Mouse (Mus musculus): ENCODE data around the gene Olfr1178. TPM values are rescaled to one million over a fixed set of nuclear protein-coding genes. Genes with fewer than 3 reads are reported as not detected.
A peak's percentile ranks its signal among the peaks of the same experiment; 100 is the strongest.

The Olfr1178 gene
- polyA plus RNA-seq (2012; rRNA removed) = 0.08 TPM in 1 of 2 replicates, not detected in the other
- polyA plus RNA-seq (2014; fragmentation: Nextera tagmentation; extraction: Ambion mirVana) = not detected in 2 replicates

GRCm38 (mm10) chr2:88386762-88387161, at the start of gene Olfr1178:
Olfr1178 (plus strand) TSS chr2:88387062.
- no peak within 1 kb of the TSS for H3K4me2 ChIP-seq (replicated peaks; ENCODE audit: low read depth, low read length, severe bottlenecking)
- H3K4me1 ChIP-seq (ENCODE audit: control insufficient read depth, insufficient read depth, low read length) = no peaks in the 10 kb centered on the region
- no peak within 1 kb of the TSS for H3K9ac ChIP-seq (ENCODE audit: low read depth, low read length, severe bottlenecking)
- H3K9me3 ChIP-seq (ENCODE audit: control insufficient read depth, low read length) = no peaks in the 10 kb centered on the region
- no peaks in the 10 kb centered on the region for H3K27me3 ChIP-seq (ENCODE audit: control insufficient read depth, insufficient read depth, low read length)
- DNase-seq (ENCODE audit: low spot score) (peak; percentile 51), ATAC-seq (ENCODE audit: low FRiP score, low read depth) (no peak)
- H3K27ac ChIP-seq (replicated peaks; ENCODE audit: low read depth, low read length) = no peak within 1 kb of the TSS
- no peak within 1 kb of the TSS for H3K4me3 ChIP-seq (replicated peaks; ENCODE audit: low read length)
- no peaks in the 10 kb centered on the region for H3K36me3 ChIP-seq (ENCODE audit: control insufficient read depth, insufficient read depth, low read length)
- 60% methylated on average over 1 of the region's 1 CpGs for WGBS
- TF ChIP-seq POLR2A (IDR thresholded peaks at IDR 0.05; ENCODE audit: borderline replicate concordance, extremely low read depth, insufficient read depth, insufficient read length) = no peak

GRCm38 (mm10) chr2:88346392-88346791, 40.5 kb upstream of the Olfr1178 start, which contains the start of gene Olfr1177-ps:
Olfr1177-ps (minus strand) TSS chr2:88346492.
- no peaks in the 10 kb centered on the region for H3K36me3 ChIP-seq (ENCODE audit: control insufficient read depth, insufficient read depth, low read length)
- no peak within 1 kb of the TSS for H3K27ac ChIP-seq (replicated peaks; ENCODE audit: low read depth, low read length)
- ATAC-seq (ENCODE audit: low FRiP score, low read depth) = no peak
- no peak within 1 kb of the TSS for H3K9ac ChIP-seq (ENCODE audit: low read depth, low read length, severe bottlenecking)
- WGBS = 79% methylated on average over 1 of the region's 1 CpGs
- no peak within 1 kb of the TSS for H3K4me3 ChIP-seq (replicated peaks; ENCODE audit: low read length)
- no peaks in the 10 kb centered on the region for H3K9me3 ChIP-seq (ENCODE audit: control insufficient read depth, low read length)
- no peaks in the 10 kb centered on the region for H3K4me1 ChIP-seq (ENCODE audit: control insufficient read depth, insufficient read depth, low read length)
- no peaks in the 10 kb centered on the region for H3K27me3 ChIP-seq (ENCODE audit: control insufficient read depth, insufficient read depth, low read length)
- TF ChIP-seq POLR2A (IDR thresholded peaks at IDR 0.05; ENCODE audit: borderline replicate concordance, extremely low read depth, insufficient read depth, insufficient read length) = no peak
- DNase-seq (ENCODE audit: low spot score) = no peak
- H3K4me2 ChIP-seq (replicated peaks; ENCODE audit: low read depth, low read length, severe bottlenecking) = no peak within 1 kb of the TSS

- H3K4me1 ChIP-seq (ENCODE audit: control insufficient read depth, insufficient read depth, low read length) = no peaks in the 10 kb centered on the region
- H3K9me3 ChIP-seq (ENCODE audit: control insufficient read depth, low read length) = no peaks in the 10 kb centered on the region
- peak; percentile 74 for DNase-seq (ENCODE audit: low spot score)
- no peak overlapping the region for H3K4me3 ChIP-seq (replicated peaks; ENCODE audit: low read length)
- no peak for TF ChIP-seq POLR2A (IDR thresholded peaks at IDR 0.05; ENCODE audit: borderline replicate concordance, extremely low read depth, insufficient read depth, insufficient read length)
- peak; percentile 44; the same call in 1 of the 2 replicates for ATAC-seq (ENCODE audit: low FRiP score, low read depth)
- H3K27ac ChIP-seq (replicated peaks; ENCODE audit: low read depth, low read length) = no peak overlapping the region
- H3K4me2 ChIP-seq (replicated peaks; ENCODE audit: low read depth, low read length, severe bottlenecking) = no peak overlapping the region
- WGBS = 2% methylated on average over 2 of the region's 2 CpGs
- no peaks in the 10 kb centered on the region for H3K36me3 ChIP-seq (ENCODE audit: control insufficient read depth, insufficient read depth, low read length)
- no peaks in the 10 kb centered on the region for H3K27me3 ChIP-seq (ENCODE audit: control insufficient read depth, insufficient read depth, low read length)
- no peak overlapping the region for H3K9ac ChIP-seq (ENCODE audit: low read depth, low read length, severe bottlenecking)
Observed at GRCm38 (mm10) chr2:88356304-88356703, 30.6 kb upstream of the Olfr1178 start.

- 80% methylated on average over 3 of the region's 3 CpGs for WGBS
- DNase-seq (ENCODE audit: low spot score) = no peak
- no peak for ATAC-seq (ENCODE audit: low FRiP score, low read depth)
Observed at GRCm38 (mm10) chr2:88406353-88406752, 19.5 kb downstream of the Olfr1178 start, which contains the start of gene Olfr1179. Olfr1179 (minus strand) TSS chr2:88406453.

GRCm38 (mm10) chr2:88419051-88419450, 32.2 kb downstream of the Olfr1178 start, which contains the start of gene Olfr1180:
Olfr1180 (minus strand) TSS chr2:88419151.
- Histone ChIP-seq H3K9me3 (ENCODE audit: control insufficient read depth, low read length) (no peaks in the 10 kb centered on the region), H3K36me3 (ENCODE audit: control insufficient read depth, insufficient read depth, low read length) (no peaks in the 10 kb centered on the region), H3K27ac (replicated peaks; ENCODE audit: low read depth, low read length) (no peak within 1 kb of the TSS), H3K27me3 (ENCODE audit: control insufficient read depth, insufficient read depth, low read length) (no peaks in the 10 kb centered on the region), H3K4me3 (replicated peaks; ENCODE audit: low read length) (no peak within 1 kb of the TSS), H3K4me2 (replicated peaks; ENCODE audit: low read depth, low read length, severe bottlenecking) (no peak within 1 kb of the TSS), H3K9ac (ENCODE audit: low read depth, low read length, severe bottlenecking) (no peak within 1 kb of the TSS), H3K4me1 (ENCODE audit: control insufficient read depth, insufficient read depth, low read length) (no peaks in the 10 kb centered on the region)
- no peak for TF ChIP-seq POLR2A (IDR thresholded peaks at IDR 0.05; ENCODE audit: borderline replicate concordance, extremely low read depth, insufficient read depth, insufficient read length)
- DNase-seq (ENCODE audit: low spot score) = no peak
- 65% methylated on average over 2 of the region's 2 CpGs for WGBS
- no peak for ATAC-seq (ENCODE audit: low FRiP score, low read depth)

More at GRCm38 (mm10) chr2:88406353-88406752, 19.5 kb downstream of the Olfr1178 start, which contains the start of gene Olfr1179:
- no peaks in the 10 kb centered on the region for H3K4me1 ChIP-seq (ENCODE audit: control insufficient read depth, insufficient read depth, low read length)
- H3K9ac ChIP-seq (ENCODE audit: low read depth, low read length, severe bottlenecking) = no peak within 1 kb of the TSS
- no peak within 1 kb of the TSS for H3K4me2 ChIP-seq (replicated peaks; ENCODE audit: low read depth, low read length, severe bottlenecking)
- no peak for TF ChIP-seq POLR2A (IDR thresholded peaks at IDR 0.05; ENCODE audit: borderline replicate concordance, extremely low read depth, insufficient read depth, insufficient read length)
- no peak within 1 kb of the TSS for H3K27ac ChIP-seq (replicated peaks; ENCODE audit: low read depth, low read length)
- no peak within 1 kb of the TSS for H3K4me3 ChIP-seq (replicated peaks; ENCODE audit: low read length)
- no peaks in the 10 kb centered on the region for H3K36me3 ChIP-seq (ENCODE audit: control insufficient read depth, insufficient read depth, low read length)
- no peaks in the 10 kb centered on the region for H3K9me3 ChIP-seq (ENCODE audit: control insufficient read depth, low read length)
- H3K27me3 ChIP-seq (ENCODE audit: control insufficient read depth, insufficient read depth, low read length) = no peaks in the 10 kb centered on the region

All from limb, embryonic 14.5 days (tissue).